Mouse (Mus musculus) left cerebral cortex, postnatal 36 days (tissue): Measurements from ENCODE around the gene Las1l. TPM values are rescaled to one million over a fixed set of nuclear protein-coding genes. Genes with fewer than 3 reads are reported as not detected.
A peak's percentile ranks its signal among the peaks of the same experiment; 100 is the strongest.
"Not testable (repeated sequence)": the region's sequence is repeated elsewhere in the genome, so short reads cannot be mapped to it uniquely, and the experiment has no call there.

Experiments
- DNase-seq, 2 experiments: peaks; one replicate each; pipeline ENCODE4 v3.0.0; 2021 to 2022; ENCODE audit warnings: low spot score in 2 of 2, mixed read lengths in 1 of 2
- intact Hi-C: fragments of 180-260 bp; cut with DNase I; formaldehyde crosslinking; loops from one replicate; pipeline ENCODE4 v1.15.1; 2025
- total RNA-seq, 2 experiments: library from RNA; stranded (reverse); gene quantifications; 2 replicates each; pipeline ENCODE4 v1.2.3; 2021

The Las1l gene
- total RNA-seq: 10 to 100 TPM; 44.6 to 60.7 TPM

DNA sequence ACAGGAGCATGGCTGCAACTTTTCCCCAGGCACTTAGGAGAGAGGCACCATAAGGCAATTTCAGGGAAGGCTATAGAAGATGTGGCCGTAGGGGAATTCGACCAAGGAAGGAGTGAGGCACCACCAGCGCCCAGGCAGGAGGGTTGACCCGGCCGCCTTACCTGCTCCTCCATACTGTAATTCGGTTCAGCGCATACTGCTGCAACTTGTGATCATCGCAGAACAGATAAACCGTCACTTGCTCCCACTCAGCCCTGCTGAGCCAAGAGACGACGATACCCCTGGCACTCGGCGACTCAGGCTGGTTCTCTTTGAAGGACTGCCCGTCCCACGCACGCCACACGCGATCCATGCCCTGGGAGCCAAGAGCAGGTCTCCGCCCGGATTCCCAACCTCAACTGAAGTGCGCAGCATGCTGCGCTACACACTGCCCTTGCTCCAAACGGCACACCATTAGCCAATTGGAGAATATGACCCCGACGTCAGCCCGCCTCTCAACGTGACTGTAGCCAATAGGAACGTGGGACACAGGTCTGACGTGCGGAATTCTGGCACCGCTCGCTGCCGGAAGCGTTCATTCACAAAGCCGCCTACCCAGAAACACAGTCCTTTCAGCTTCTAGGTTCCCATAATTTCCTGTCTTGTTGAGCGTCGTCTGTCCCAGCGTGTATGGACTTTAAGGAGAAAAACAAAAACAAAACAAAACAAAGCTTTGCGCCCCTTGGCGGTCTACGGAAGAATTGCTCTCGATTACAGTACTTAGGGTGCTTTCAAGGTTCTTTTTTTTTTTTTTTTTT lies at the start of gene Las1l:
Gene Las1l (minus strand): TSS at position 466 of the 797 bp plus-strand sequence.
- intact Hi-C loops: no loop called here
- DNase-seq: peak; percentile 88 to 89

DNA sequence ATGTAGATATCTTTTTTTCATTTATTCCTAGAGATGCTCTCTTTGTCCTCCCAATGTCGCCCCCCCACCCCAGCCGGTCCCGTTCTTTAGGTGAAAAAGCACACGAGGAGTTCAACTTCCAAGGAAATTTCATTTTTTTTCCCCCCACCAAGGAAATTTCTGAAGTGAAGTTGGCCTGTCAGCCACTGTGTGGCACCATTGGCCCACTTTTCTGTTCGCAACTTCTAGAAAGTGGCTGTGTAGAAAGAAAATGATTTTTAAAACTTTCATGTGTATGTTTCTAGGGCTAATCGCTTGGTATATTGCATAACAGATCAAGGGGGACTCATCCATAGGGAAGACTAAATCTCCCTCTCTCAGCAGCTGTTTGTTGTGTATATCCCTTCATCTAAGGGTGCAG lies 49.6 kb upstream of the Las1l start:
- DNase-seq: no peak
- intact Hi-C loops: loop anchor here (5.0 kb wide), 2 partner anchors 171 to 871 kb away; no protein-coding TSS in a partner anchor

DNA sequence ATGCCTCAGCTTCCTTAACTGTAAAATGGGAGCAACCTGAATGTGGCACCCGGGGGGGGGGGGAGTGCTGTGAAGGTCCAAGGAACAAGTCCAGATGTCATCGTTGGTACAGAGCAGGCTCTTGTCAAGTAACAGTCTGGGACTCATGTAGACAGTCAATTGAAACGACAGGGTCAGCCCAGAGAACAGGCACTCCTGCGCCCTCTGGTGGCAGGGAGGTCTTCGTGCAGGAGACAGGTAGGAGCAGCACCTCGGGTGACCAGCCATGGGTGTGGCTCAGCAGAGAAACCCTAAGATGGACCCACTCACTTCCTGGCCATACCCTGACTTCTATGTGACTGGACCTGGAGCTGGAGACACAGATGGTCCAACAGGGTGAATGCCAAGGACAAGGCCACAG lies 42.8 kb upstream of the Las1l start:
- DNase-seq: no peak

DNA sequence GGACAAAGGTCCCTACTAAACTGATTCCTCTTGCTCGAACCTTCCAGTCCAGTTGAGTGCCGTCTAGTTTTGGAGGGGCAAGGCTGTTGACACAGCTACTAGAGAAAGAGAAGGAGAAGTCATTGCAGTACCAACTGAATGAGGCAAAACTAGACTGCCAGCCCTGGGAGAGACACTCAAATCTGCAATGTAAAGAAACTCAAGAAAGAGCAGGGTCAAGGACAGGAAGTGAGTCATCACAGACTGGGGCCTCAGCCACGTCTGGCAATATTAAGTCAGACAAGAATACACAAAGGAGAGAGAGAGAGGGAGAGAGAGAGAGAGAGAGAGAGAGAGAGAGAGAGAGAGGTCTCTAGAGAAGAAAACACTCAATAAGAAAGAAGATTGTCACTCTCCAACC lies 36.4 kb upstream of the Las1l start:
- intact Hi-C loops: no loop called here
- no peak for DNase-seq

More for the DNA sequence above, 42.8 kb upstream of the Las1l start:
- intact Hi-C loops: no loop called here

DNA sequence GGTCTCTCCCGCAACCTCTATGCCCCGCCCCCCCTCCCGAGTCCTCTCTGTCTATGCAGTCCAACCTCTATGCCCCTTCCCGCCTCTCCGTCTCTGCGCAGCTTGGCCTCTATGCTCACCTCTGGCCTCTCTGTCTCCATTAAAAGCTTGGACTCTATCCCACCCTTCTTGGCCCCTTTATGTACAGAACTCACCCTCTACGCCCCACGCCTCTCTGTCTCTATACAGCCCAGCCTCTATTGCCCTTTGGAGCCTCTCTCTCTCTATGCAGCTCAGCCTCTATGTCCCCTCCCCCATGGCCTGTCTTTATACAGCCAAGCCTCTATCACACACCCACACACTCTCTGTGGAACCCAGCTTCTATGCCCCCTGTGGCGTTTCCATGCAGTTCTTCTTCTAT lies 13.2 kb upstream of the Las1l start:
- intact Hi-C loops: no loop called here
- DNase-seq: no peak

DNA sequence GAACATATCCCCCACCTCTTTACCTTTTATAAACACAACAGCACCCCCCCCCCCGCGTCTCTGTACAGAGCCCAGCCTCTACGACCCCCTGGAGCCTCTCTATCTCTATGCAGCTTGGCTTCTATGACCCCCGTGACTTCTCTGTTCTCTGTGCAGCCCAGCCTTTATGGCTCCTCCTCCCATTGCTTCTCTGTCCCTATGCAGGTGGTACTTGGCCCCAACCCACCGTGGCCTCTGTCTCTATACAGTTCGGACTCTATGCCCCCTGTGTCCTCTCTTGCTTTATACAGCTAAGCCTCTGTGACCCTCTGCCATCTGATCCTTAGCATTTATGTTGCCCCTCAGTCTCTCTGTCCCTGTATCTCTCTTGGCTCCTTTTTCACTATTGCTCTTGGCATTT lies 12.4 kb upstream of the Las1l start:
- intact Hi-C loops: no loop called here
- no peak for DNase-seq

DNA sequence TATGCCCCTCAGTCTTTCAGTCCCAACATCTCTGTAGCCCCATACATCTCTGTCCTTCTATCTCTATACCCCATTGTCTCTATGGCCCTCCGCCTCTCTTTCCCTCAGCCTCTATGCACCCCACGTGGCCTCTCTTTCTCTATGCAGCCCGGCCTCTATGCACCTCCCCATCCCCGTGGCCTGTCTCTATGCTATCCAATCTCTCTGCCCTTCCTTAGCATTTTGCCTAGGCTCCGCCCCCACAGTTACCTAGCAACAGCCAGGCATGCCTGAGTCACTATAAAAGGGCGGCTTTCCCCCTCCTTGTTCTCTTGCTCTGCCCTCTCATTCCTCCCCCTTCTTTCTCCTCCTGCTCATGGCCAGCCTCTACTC lies 11.8 kb upstream of the Las1l start:
- intact Hi-C loops: no loop called here
- peak; percentile 47 to 55 for DNase-seq

DNA sequence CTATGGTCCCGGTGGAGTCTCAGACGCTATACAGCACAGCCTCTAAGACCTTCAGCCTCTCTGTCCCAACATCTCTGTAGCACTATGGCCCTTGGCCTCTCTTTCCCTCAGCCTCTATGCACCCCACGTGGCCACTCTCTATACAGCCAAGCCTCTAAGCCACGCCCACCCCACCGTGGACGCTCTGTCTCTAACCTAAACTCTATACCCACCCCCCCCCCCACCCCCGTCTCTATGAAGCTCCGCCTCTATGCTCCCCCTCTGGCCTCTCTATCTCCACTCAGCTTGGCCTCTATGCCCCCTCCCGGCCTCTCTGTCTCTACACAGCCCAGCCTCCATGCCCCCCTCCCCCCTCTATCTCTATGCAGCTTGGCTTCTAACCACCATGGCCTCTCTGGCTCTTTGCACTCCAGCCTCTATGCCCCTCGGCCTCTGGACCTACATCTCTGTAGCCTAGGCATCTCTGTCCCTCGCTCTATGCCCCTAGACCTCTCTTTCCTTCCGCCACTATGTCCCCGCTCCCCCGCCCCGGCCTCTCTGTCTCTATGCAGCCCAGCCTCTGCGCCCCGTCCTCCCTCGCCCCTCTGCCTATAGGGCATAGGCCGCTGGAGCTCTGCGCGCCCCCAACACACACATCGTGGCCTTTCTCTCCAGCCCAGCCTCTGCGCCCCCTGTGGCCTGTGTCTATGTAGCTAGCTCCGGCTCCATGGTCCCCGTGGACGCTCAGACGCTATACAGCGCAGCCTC lies 11.3 kb upstream of the Las1l start:
- intact Hi-C loops: no loop called here
- DNase-seq: peak in 1 of 2 experiments; percentile 15

DNA sequence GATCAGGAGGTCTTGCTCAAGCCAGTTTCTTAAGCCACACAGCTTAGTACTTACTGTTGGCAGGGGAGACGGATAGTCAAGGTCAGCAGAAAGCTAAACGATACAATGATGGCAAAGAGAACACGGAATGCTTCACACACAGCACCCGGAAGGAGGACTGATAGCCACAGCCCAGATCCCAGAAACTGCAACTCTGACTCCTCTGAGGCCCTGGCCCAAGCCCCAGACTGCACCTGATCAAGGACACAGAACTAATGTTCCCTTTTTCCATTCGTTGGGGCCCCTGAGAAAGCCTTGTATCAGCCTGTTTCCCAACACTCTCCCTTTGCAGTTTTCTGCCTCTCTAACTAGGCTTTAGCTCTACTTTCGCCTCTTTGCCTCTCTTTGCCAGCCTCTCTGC lies 8.3 kb upstream of the Las1l start:
- intact Hi-C loops: no loop called here

DNA sequence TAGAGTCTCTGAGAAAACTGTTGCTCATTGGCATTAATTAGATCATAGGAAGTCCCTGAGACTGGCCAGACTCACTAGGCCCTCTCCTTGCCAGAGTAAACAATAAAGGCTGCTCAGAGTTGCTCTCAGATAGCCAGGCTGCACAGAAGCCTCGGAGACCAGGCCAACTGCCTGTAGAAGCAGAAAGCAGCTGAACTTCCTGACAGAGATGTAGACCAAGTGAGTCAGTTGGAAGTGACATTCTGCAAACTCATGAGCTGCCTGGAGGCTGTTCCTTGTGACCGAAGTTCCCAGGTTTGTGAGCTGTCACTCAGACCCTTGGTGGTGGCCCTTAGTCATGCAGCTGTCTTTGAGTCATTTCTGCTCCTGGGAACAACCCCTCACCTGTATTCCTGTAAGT lies 6.6 kb upstream of the Las1l start:
- no peak for DNase-seq
- intact Hi-C loops: no loop called here

More for the DNA sequence above, 8.3 kb upstream of the Las1l start:
- DNase-seq: no peak

DNA sequence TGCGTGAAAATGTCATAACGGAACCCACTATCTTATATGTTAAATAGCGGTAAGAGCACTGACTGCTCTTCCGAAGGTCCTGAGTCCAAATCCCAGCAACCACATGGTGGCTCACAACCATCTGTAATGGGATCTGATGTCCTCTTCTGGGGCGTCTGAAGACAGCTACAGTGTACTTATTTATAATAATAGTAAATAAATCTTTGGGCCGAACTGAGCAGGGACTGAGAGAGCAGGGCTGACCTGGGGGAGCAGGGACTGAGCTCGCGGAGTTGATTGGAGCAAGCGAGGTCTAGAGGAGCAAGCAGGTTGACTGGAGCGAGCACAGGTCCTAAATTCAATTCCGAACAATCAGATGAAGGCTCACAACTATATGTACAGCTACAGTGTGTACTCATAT lies 699 bp upstream of the Las1l start:
- intact Hi-C loops, DNase-seq: not testable (repeated sequence)

DNA sequence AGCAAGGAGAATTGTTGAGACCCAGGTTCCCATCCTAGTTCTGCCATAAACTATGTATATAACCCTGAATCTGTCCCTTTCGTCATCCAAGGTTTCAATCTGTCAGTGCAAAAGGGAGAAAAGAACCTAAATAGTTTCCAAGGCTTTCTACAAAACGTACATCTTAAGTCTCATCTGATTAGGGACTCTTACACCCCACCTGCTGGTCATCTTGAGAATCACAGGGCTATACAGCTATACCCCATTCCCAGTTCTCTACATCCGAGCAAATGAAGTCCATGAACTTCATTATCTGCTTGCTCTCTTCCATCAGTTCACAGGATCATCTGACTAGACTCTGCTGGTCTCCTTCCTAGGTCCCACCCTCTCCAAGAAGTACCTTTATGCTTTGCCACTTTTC lies 6.0 kb downstream of the Las1l start:
- no peak for DNase-seq
- intact Hi-C loops: loop anchor here (5.0 kb wide), 1 partner anchor 263 kb away; no protein-coding TSS in a partner anchor

DNA sequence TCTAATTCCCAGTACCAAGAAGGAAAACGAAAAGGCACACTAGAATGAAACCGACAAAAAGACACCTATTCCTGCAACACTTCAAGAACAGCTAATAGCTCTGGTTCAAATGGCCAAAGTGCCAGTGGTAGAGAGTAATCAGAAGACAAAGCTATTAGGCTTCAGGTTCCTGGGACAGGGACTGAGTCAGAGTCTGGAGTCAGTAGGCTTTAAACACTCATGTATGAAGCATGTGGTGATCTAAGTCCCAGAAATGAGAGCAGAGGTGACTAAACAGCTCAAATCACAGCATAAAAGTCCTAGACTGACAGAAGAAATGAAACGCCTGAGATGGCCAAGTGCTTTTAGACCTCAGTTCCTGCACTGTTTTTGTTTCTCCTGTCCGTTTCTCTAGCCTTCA lies 8.6 kb downstream of the Las1l start:
- no peak for DNase-seq
- intact Hi-C loops: no loop called here

DNA sequence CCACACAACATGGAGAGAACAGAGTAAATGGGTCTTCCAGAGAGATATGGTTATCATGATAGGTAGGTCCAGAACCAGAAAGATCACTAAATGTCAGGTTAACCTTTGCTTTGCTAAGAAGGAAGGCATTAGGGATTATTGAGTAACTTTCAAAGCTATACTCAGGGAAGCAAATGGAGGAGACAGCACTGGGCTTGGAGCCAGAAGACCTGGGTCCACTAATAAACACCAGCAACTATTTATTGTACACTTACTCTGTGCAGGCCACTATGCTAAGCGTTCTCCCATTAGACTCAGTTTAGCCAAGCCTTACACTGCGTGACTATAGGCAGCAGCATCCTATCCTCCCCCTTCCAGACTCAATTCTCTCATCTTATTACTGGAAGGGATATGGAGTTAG lies 11.3 kb downstream of the Las1l start:
- intact Hi-C loops: no loop called here
- no peak for DNase-seq

DNA sequence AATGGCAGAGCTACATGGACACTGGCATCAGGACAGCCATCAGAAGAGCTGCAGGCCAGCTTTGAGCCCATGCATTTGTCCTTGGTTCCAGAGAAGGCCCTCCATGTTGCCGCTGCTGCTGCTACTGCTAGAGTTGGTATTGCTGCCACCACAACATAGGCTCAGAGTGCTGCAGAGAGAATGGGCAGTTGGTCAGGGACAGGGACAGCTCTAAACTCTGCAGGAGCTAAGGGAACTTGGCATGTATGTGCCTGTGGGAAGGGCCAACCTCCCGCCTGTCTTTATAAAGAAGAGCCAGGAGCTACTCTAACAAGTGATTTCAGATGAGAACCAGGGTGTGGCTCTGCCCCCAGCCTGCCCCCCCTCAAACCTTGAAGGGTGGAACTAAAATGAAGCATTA lies 21.3 kb downstream of the Las1l start:
- DNase-seq: no peak
- intact Hi-C loops: no loop called here

DNA sequence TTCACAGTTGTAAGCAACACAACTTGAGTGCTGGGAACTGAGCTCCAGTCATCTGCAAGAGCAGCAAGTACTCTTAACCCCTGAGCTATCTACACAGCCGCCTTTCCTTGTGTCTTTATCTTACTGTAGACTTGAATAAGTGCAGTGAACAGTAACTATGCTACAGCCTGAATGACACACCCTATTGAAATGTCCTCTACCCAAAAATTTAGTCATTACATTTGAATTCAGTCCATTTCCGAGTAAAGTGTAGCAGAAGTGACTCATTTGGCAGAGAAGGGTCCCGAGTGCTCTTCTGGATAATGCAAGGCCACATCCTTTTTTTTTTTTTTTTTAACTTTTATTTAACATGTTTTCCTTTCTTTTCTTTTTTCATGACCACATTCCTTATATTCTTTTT lies 54.0 kb downstream of the Las1l start:
- intact Hi-C loops: no loop called here
- DNase-seq: no peak

Other genes with a start within 250 kb of the Las1l start
- 10 to 100 TPM; 31.3 to 35.0 TPM for gene Zc3h12b, start 245.3 kb downstream of the Las1l start, total RNA-seq
- 10 to 100 TPM; 17.4 to 17.5 TPM for gene Msn, start 139.1 kb upstream of the Las1l start, total RNA-seq